Mouse (Mus musculus) liver, embryonic 13.5 days (tissue): Measurements from ENCODE around the gene Rbm47. TPM values are rescaled to one million over a fixed set of nuclear protein-coding genes. Genes with fewer than 3 reads are reported as not detected.
"Not testable (repeated sequence)": the region's sequence is repeated elsewhere in the genome, so short reads cannot be mapped to it uniquely, and the experiment has no call there.

Source experiments
- ATAC-seq: fragments of 200-750 bp; cut with Nextera tagmentation; 2 replicates; pipeline ENCODE4 v1.8.0; 2017; ENCODE audit warnings: low read depth, mild to moderate bottlenecking, moderate number of reproducible peaks, moderate library complexity
- DNase-seq: peaks from one replicate; pipeline ENCODE4 v3.0.0; 2022
- H3K27ac ChIP-seq: fragments of 300-500 bp; sonication (generic); 2 replicates; pipeline ENCODE4 v1.5.1; 2015; ENCODE audit warnings: moderate library complexity, mild to moderate bottlenecking, inconsistent platforms
- H3K27me3 ChIP-seq: fragments of 300-500 bp; sonication (generic); 2 replicates; pipeline ENCODE4 v1.6.1; 2015; ENCODE audit warnings: mild to moderate bottlenecking, inconsistent platforms
- H3K36me3 ChIP-seq: fragments of 300-500 bp; sonication (generic); 2 replicates; pipeline ENCODE4 v1.6.1; 2015; ENCODE audit warnings: mild to moderate bottlenecking, inconsistent platforms
- H3K4me1 ChIP-seq: fragments of 300-500 bp; sonication (generic); replicated peaks from 2 replicates; pipeline ENCODE4 v1.6.1; 2015; ENCODE audit warnings: inconsistent platforms
- H3K4me2 ChIP-seq: fragments of 300-500 bp; sonication (generic); 2 replicates; pipeline ENCODE4 v1.6.1; 2015; ENCODE audit warnings: inconsistent platforms, mild to moderate bottlenecking, moderate library complexity
- H3K4me3 ChIP-seq: fragments of 300-500 bp; sonication (generic); replicated peaks from 2 replicates; pipeline ENCODE4 v1.5.1; 2015; ENCODE audit warnings: mild to moderate bottlenecking, inconsistent platforms
- H3K9ac ChIP-seq: fragments of 300-500 bp; sonication (generic); 2 replicates; pipeline ENCODE4 v1.6.1; 2015; ENCODE audit warnings: mild to moderate bottlenecking, inconsistent platforms
- H3K9me3 ChIP-seq: fragments of 300-500 bp; sonication (generic); replicated peaks from 2 replicates; pipeline ENCODE4 v1.6.1; 2016; ENCODE audit warnings: inconsistent platforms
- WGBS: fragments of 180-500 bp; shearing (Covaris S2); methylation state at CpG from one replicate; pipeline ENCODE4 v1.1.7; 2015; ENCODE audit not compliant: insufficient replicate concordance; 5-methylcytosine and 5-hydroxymethylcytosine counted together
- polyA plus RNA-seq: library from polyadenylated mRNA; unstranded; fragments of >200 nt; fragmentation: Nextera tagmentation; extraction: Ambion mirVana; gene quantifications from 2 replicates; pipeline ENCODE4 v1.2.1, GENCODE M21; 2015

Gene Rbm47
- polyA plus RNA-seq, 1 experiment from 2014 or later, result 8.1 TPM

- DNase-seq (no peak), ATAC-seq (no peak)
- Histone ChIP-seq H3K4me1 (no peaks in the 10 kb centered on the region), H3K9ac (no peak overlapping the region), H3K4me3 (no peak overlapping the region), H3K36me3 (no peaks in the 10 kb centered on the region), H3K4me2 (no peak overlapping the region), H3K27me3 (no peaks in the 10 kb centered on the region), H3K9me3 (no peaks in the 10 kb centered on the region), H3K27ac (no peak overlapping the region)
- WGBS, result 63% methylated on average over 7 of the region's 7 CpGs
These were observed 18.2 kb upstream of the Rbm47 start for GRCm38 (mm10) chr5:66191185-66191503.

DNA sequence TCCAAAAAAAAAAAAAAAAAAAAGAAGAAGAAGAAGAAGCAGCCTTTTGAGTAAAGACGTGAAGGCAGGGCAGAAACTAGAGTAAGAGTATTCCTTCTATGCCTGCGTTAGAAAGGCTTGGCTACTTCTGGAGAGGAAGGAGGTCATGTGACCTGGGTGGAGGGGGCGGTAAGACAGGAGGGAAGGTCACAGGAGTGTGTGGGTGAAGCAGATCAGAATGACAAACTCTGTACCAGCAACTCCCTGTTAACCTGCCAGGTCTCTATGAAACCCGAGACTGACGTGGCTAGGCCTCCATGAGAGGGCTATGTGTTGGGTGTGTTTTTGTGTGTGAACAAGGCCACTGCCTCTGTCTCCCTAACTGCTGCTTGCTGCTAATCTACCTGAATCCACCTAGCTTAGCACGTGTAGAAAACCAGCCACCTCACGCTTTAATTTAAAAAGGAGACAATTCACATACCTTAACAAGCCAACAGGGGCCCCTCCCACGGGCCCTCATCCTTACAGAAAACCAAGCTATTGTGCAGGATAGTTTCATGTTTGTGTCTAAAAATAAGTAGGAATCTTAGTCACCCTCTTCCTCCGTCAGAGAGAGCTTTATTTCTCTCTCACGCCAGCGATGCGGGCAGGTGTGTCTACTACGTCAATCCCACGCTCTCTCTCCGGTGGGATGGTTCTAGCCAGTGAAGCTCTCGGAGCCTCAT, 17.7 kb upstream of the Rbm47 start:
- ATAC-seq, result no peak
- no peak overlapping the region for H3K4me2 ChIP-seq
- no peaks in the 10 kb centered on the region for H3K36me3 ChIP-seq
- H3K27ac ChIP-seq, result no peak overlapping the region
- no peaks in the 10 kb centered on the region for H3K4me1 ChIP-seq
- no peak for DNase-seq
- H3K27me3 ChIP-seq, result no peaks in the 10 kb centered on the region
- 63% methylated on average over 16 of the region's 16 CpGs for WGBS
- no peak overlapping the region for H3K9ac ChIP-seq
- no peaks in the 10 kb centered on the region for H3K9me3 ChIP-seq
- H3K4me3 ChIP-seq, result no peak overlapping the region

GRCm38 (mm10) chr5:66188591-66188990, 15.7 kb upstream of the Rbm47 start:
- DNase-seq, H3K9me3 ChIP-seq, H3K27me3 ChIP-seq: not testable (repeated sequence)

GRCm38 (mm10) chr5:66182156-66182555, 9.2 kb upstream of the Rbm47 start:
- Histone ChIP-seq H3K27me3 (no peaks in the 10 kb centered on the region), H3K4me1 (no peaks in the 10 kb centered on the region), H3K4me3 (no peak overlapping the region), H3K36me3 (no peaks in the 10 kb centered on the region), H3K9ac (no peak overlapping the region), H3K4me2 (no peak overlapping the region), H3K27ac (no peak overlapping the region), H3K9me3 (no peaks in the 10 kb centered on the region)
- WGBS, result 71% methylated on average over 3 of the region's 3 CpGs
- DNase-seq (no peak), ATAC-seq (no peak)

More at GRCm38 (mm10) chr5:66188591-66188990, 15.7 kb upstream of the Rbm47 start:
- H3K4me1 ChIP-seq, ATAC-seq, H3K4me3 ChIP-seq, H3K4me2 ChIP-seq, H3K36me3 ChIP-seq, H3K9ac ChIP-seq, H3K27ac ChIP-seq: not testable (repeated sequence)
- 73% methylated on average over 6 of the region's 7 CpGs for WGBS

- Histone ChIP-seq H3K4me2 (no peak overlapping the region), H3K36me3 (no peaks in the 10 kb centered on the region), H3K27me3 (no peaks in the 10 kb centered on the region), H3K9ac (no peak overlapping the region), H3K9me3 (no peaks in the 10 kb centered on the region; the same call in 1 of the 2 replicates), H3K4me3 (no peak overlapping the region), H3K4me1 (no peaks in the 10 kb centered on the region), H3K27ac (no peak overlapping the region)
- DNase-seq, result no peak
- WGBS, result 79% methylated on average over 23 of the region's 23 CpGs
- ATAC-seq, result no peak
These were observed 1.4 kb upstream of the Rbm47 start for GRCm38 (mm10) chr5:66174160-66174837.

- H3K4me2 ChIP-seq, result no peak overlapping the region
- no peaks in the 10 kb centered on the region for H3K27me3 ChIP-seq
- H3K27ac ChIP-seq, result no peak overlapping the region
- no peaks in the 10 kb centered on the region for H3K4me1 ChIP-seq
- 76% methylated on average over 9 of the region's 9 CpGs for WGBS
- ATAC-seq (no peak), DNase-seq (no peak)
- H3K9ac ChIP-seq, result no peak overlapping the region
- H3K36me3 ChIP-seq, result no peaks in the 10 kb centered on the region
- H3K4me3 ChIP-seq, result no peak overlapping the region
- no peaks in the 10 kb centered on the region; the same call in 1 of the 2 replicates for H3K9me3 ChIP-seq
These were observed 2.3 kb downstream of the Rbm47 start for GRCm38 (mm10) chr5:66170591-66170990.

DNA sequence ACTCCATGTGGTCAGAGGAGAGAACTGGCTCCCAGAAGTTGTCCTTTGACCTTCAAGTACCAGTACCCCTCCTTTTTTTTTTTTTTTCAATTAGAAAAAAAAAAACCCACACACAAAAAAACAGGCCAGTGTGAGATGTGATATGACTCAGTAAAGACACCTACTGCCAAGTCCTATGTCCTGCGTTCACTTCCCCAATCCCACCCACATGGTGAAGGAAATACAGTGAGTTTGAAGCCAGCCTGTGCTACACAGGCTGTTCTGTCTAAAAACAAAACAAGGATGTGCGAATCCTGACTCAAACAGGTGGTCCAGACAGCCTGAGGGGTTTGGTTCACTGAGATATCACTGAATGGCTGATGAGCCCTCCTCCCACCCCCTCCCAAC, 3.8 kb downstream of the Rbm47 start:
- no peak for ATAC-seq
- H3K27me3 ChIP-seq, result no peaks in the 10 kb centered on the region
- no peaks in the 10 kb centered on the region for H3K36me3 ChIP-seq
- H3K4me2 ChIP-seq, result no peak overlapping the region
- H3K27ac ChIP-seq, result no peak overlapping the region
- H3K9me3 ChIP-seq, result no peaks in the 10 kb centered on the region
- no peak for DNase-seq
- no peak overlapping the region for H3K9ac ChIP-seq
- H3K4me3 ChIP-seq, result no peak overlapping the region
- WGBS, result 54% methylated on average over 2 of the region's 2 CpGs
- no peaks in the 10 kb centered on the region for H3K4me1 ChIP-seq

GRCm38 (mm10) chr5:66168462-66169098, 4.3 kb downstream of the Rbm47 start:
- H3K4me3 ChIP-seq, result no peak overlapping the region
- no peak overlapping the region for H3K4me2 ChIP-seq
- H3K9me3 ChIP-seq, result no peaks in the 10 kb centered on the region
- WGBS, result 59% methylated on average over 8 of the region's 8 CpGs
- no peaks in the 10 kb centered on the region for H3K4me1 ChIP-seq
- ATAC-seq, result no peak
- H3K36me3 ChIP-seq, result no peaks in the 10 kb centered on the region
- no peak overlapping the region for H3K9ac ChIP-seq
- no peaks in the 10 kb centered on the region for H3K27me3 ChIP-seq
- DNase-seq, result no peak
- H3K27ac ChIP-seq, result no peak overlapping the region

- no peak for ATAC-seq
- H3K27ac ChIP-seq, result no peak overlapping the region
- no peak overlapping the region for H3K4me3 ChIP-seq
- no peaks in the 10 kb centered on the region for H3K27me3 ChIP-seq
- H3K9me3 ChIP-seq, result no peaks in the 10 kb centered on the region
- 62% methylated on average over 5 of the region's 5 CpGs for WGBS
- H3K9ac ChIP-seq, result no peak overlapping the region
- no peaks in the 10 kb centered on the region for H3K36me3 ChIP-seq
- H3K4me1 ChIP-seq, result no peaks in the 10 kb centered on the region
- no peak for DNase-seq
- no peak overlapping the region for H3K4me2 ChIP-seq
These were observed 6.0 kb downstream of the Rbm47 start for GRCm38 (mm10) chr5:66166931-66167330.

- Histone ChIP-seq H3K4me3 (no peak overlapping the region), H3K4me1 (no peaks in the 10 kb centered on the region), H3K4me2 (no peak overlapping the region), H3K9me3 (no peaks in the 10 kb centered on the region), H3K36me3 (no peaks in the 10 kb centered on the region), H3K27me3 (no peaks in the 10 kb centered on the region), H3K27ac (no peak overlapping the region), H3K9ac (no peak overlapping the region)
- WGBS, result 28% methylated on average over 4 of the region's 4 CpGs
- DNase-seq (no peak), ATAC-seq (no peak)
These were observed 6.7 kb downstream of the Rbm47 start for GRCm38 (mm10) chr5:66166193-66166629.

- H3K36me3 ChIP-seq, result no peaks in the 10 kb centered on the region
- DNase-seq (no peak), ATAC-seq (no peak)
- no peaks in the 10 kb centered on the region for H3K9me3 ChIP-seq
- WGBS, result 64% methylated on average over 8 of the region's 8 CpGs
- no peak overlapping the region for H3K27ac ChIP-seq
- no peak overlapping the region for H3K9ac ChIP-seq
- no peak overlapping the region for H3K4me2 ChIP-seq
- H3K27me3 ChIP-seq, result no peaks in the 10 kb centered on the region
- H3K4me1 ChIP-seq, result no peaks in the 10 kb centered on the region
- H3K4me3 ChIP-seq, result no peak overlapping the region
These were observed 7.2 kb downstream of the Rbm47 start for GRCm38 (mm10) chr5:66165748-66166147.
